Comparison of ENCODE assay signal across 21 mouse cellular contexts in the genomic region with DNA sequence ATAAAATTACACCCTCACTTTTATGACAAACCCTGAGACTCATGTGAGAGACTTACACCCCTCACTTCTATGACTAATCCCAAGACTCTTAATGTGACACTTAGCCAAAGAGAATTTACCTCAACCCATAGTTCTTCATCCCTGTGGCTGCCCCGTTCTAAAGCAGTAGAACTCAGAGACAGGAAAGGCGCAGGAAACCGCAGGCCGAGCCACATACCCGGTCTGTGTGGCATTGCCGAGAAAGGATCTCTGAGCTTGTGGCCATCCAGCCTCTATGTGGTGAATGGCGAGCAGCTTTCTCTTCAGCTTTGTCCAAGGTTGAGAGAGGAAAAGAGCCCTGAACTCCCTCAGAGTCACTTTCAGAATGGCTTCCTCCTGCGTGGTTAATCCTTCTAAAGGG.
DNase-seq lines count a peak whose midpoint lies in the region; ATAC-seq and TF ChIP-seq lines count a peak whose summit lies in the region.
"Had no signal": no experiment of that assay in that cellular context is flagged by ENCODE, and none has a peak within 500 bp of the region (broad histone marks: within the 10 kb centered on the region; RNA-seq: fewer than 3 reads in every experiment).

No protein-coding gene starts in this region.

- WGBS in liver, postnatal 0 days (ENCODE audit: insufficient replicate concordance) = 40% methylated on average over 8 of the region's 8 CpGs
- 50% methylated on average over 8 of the region's 8 CpGs for WGBS in liver, embryonic 11.5 days
- 88% methylated on average over 8 of the region's 8 CpGs for WGBS in midbrain, embryonic 14.5 days

- no peak for TF ChIP-seq CTCF in liver, postnatal 0 days (IDR thresholded peaks at IDR 0.05; ENCODE audit: low read depth)

- TF ChIP-seq EP300 in liver, postnatal 0 days (IDR thresholded peaks at IDR 0.05; ENCODE audit: low read depth) = no peak

- no peaks in the 10 kb centered on the region for H3K27me3 ChIP-seq in liver, postnatal 0 days (ENCODE audit: insufficient read depth, low read length)
- H3K27me3 ChIP-seq in liver, embryonic 11.5 days (replicated peaks; ENCODE audit: control insufficient read depth, insufficient read depth, low read length) = no peaks in the 10 kb centered on the region
- H3K27me3 ChIP-seq in megakaryocyte, embryonic 14.5 days (replicated peaks) = no peaks in the 10 kb centered on the region
- no peaks in the 10 kb centered on the region for H3K27me3 ChIP-seq in midbrain, embryonic 14.5 days (ENCODE audit: control insufficient read depth, insufficient read depth, low read length)
- H3K27me3 ChIP-seq: CH12.LX; forebrain, embryonic 15.5 days; midbrain, embryonic 15.5 days had no signal

- no peak overlapping the region for H3K4me3 ChIP-seq in liver, postnatal 0 days (ENCODE audit: low read depth, low read length)
- no peak overlapping the region for H3K4me3 ChIP-seq in liver, embryonic 11.5 days (ENCODE audit: low read depth, low read length)
- no peak overlapping the region for H3K4me3 ChIP-seq in brown adipose tissue, adult 24 weeks (ENCODE audit: insufficient read depth, low read depth, low read length)
- H3K4me3 ChIP-seq in megakaryocyte, embryonic 14.5 days (replicated peaks) = peak overlapping the region; percentile 87
- no peak overlapping the region for H3K4me3 ChIP-seq in midbrain, embryonic 14.5 days (replicated peaks; ENCODE audit: low read depth, low read length)
- H3K4me3 ChIP-seq: forebrain, embryonic 15.5 days; heart, embryonic 13.5 days; left cerebral cortex, adult 2 months; midbrain, embryonic 15.5 days had no signal

- H3K36me3 ChIP-seq in liver, postnatal 0 days (replicated peaks; ENCODE audit: insufficient read depth, low read length) = no peaks in the 10 kb centered on the region
- H3K36me3 ChIP-seq in liver, embryonic 11.5 days (ENCODE audit: control insufficient read depth, insufficient read depth, low read length) = no peaks in the 10 kb centered on the region
- peaks cover 30% of the 10 kb centered on the region for H3K36me3 ChIP-seq in megakaryocyte, embryonic 14.5 days (replicated peaks; ENCODE audit: low read length)
- H3K36me3 ChIP-seq in midbrain, embryonic 14.5 days (ENCODE audit: control insufficient read depth, insufficient read depth, low read length) = no peaks in the 10 kb centered on the region
- H3K36me3 ChIP-seq: forebrain, embryonic 15.5 days; heart, embryonic 13.5 days; midbrain, embryonic 15.5 days had no signal

- H3K4me1 ChIP-seq in liver, postnatal 0 days (ENCODE audit: insufficient read depth) = no peaks in the 10 kb centered on the region
- H3K4me1 ChIP-seq in liver, embryonic 11.5 days (replicated peaks; ENCODE audit: control insufficient read depth, insufficient read depth, low read length) = no peaks in the 10 kb centered on the region
- H3K4me1 ChIP-seq in brown adipose tissue, adult 24 weeks (ENCODE audit: control insufficient read depth, insufficient read depth, insufficient read length, low read length) = no peaks in the 10 kb centered on the region
- H3K4me1 ChIP-seq in megakaryocyte, embryonic 14.5 days = peaks cover 58% of the 10 kb centered on the region
- no peaks in the 10 kb centered on the region for H3K4me1 ChIP-seq in midbrain, embryonic 14.5 days (ENCODE audit: control insufficient read depth, insufficient read depth, low read length)
- H3K4me1 ChIP-seq: forebrain, embryonic 15.5 days; midbrain, embryonic 15.5 days had no signal

- ATAC-seq in liver, postnatal 0 days = no peak
- ATAC-seq in liver, embryonic 11.5 days (replicated peaks; ENCODE audit: low FRiP score) = no peak
- no peak for ATAC-seq in midbrain, embryonic 14.5 days (ENCODE audit: low FRiP score, low TSS enrichment)
- ATAC-seq: midbrain, embryonic 15.5 days had no signal

- H3K27ac ChIP-seq in liver, postnatal 0 days (ENCODE audit: low read depth) = no peak overlapping the region
- no peak overlapping the region for H3K27ac ChIP-seq in liver, embryonic 11.5 days (ENCODE audit: low read depth, low read length)
- H3K27ac ChIP-seq in brown adipose tissue, adult 24 weeks (replicated peaks; ENCODE audit: low read depth, low read length) = peak overlapping the region; percentile 30
- H3K27ac ChIP-seq in midbrain, embryonic 14.5 days (replicated peaks; ENCODE audit: low read depth, low read length) = no peak overlapping the region
- H3K27ac ChIP-seq: forebrain, embryonic 15.5 days; heart, embryonic 13.5 days; left cerebral cortex, adult 2 months; liver, embryonic 14.5 days; midbrain, embryonic 15.5 days had no signal

- DNase-seq in adrenal gland, adult 2 months = peak; percentile 25
- no peak for DNase-seq in adrenal gland, adult 18-20 months (ENCODE audit: low spot score in 2 of 2)
- peak; percentile 27 for DNase-seq in liver, postnatal 0 days
- no peak for DNase-seq in liver, embryonic 11.5 days (ENCODE audit: low spot score)
- no peak for DNase-seq in midbrain, embryonic 14.5 days
- DNase-seq in spleen, postnatal 14 days (ENCODE audit: low spot score in 2 of 2) = no peak
- DNase-seq: cerebellum, adult 11 months; cerebellum, postnatal 14 days; embryo, embryonic 11 days; heart, postnatal 36 days; kidney, adult 9 months; kidney, postnatal 25 days; right cerebral cortex, postnatal 25 days had no signal

- H3K9me3 ChIP-seq in liver, postnatal 0 days (ENCODE audit: low read length) = no peaks in the 10 kb centered on the region
- no peaks in the 10 kb centered on the region for H3K9me3 ChIP-seq in liver, embryonic 11.5 days (ENCODE audit: control insufficient read depth, low read length)
- H3K9me3 ChIP-seq in megakaryocyte, embryonic 14.5 days = no peaks in the 10 kb centered on the region
- H3K9me3 ChIP-seq in midbrain, embryonic 14.5 days (ENCODE audit: control insufficient read depth, low read length) = no peaks in the 10 kb centered on the region
- H3K9me3 ChIP-seq: forebrain, embryonic 15.5 days; heart, embryonic 13.5 days; midbrain, embryonic 15.5 days had no signal

- H3K4me2 ChIP-seq in liver, postnatal 0 days (ENCODE audit: low read depth, low read length) = no peak overlapping the region
- H3K4me2 ChIP-seq in liver, embryonic 11.5 days = no peak overlapping the region
- no peak overlapping the region for H3K4me2 ChIP-seq in midbrain, embryonic 14.5 days (ENCODE audit: low read length)
- H3K4me2 ChIP-seq: forebrain, embryonic 15.5 days; heart, embryonic 13.5 days; midbrain, embryonic 15.5 days had no signal

- no peak overlapping the region for H3K9ac ChIP-seq in liver, postnatal 0 days (replicated peaks)
- no peak overlapping the region for H3K9ac ChIP-seq in liver, embryonic 11.5 days (ENCODE audit: low read depth, low read length)
- H3K9ac ChIP-seq in midbrain, embryonic 14.5 days (replicated peaks; ENCODE audit: low read length) = no peak overlapping the region
- H3K9ac ChIP-seq: forebrain, embryonic 15.5 days; heart, embryonic 13.5 days; liver, embryonic 14.5 days; midbrain, embryonic 15.5 days had no signal

Comparison
In these comparisons a context has a peak if more than half of its experiments do, and no peak if none do; other contexts are left out.
1. DNase-seq: peak in adrenal gland, adult 2 months (single experiment) and liver, postnatal 0 days (single experiment); none in adrenal gland, adult 18-20 months (0 of 2), liver, embryonic 11.5 days (single experiment), midbrain, embryonic 14.5 days (single experiment) and spleen, postnatal 14 days (0 of 2).